Mouse (Mus musculus): ENCODE results near the gene Tas2r135.

Tas2r135 gene

DNA sequence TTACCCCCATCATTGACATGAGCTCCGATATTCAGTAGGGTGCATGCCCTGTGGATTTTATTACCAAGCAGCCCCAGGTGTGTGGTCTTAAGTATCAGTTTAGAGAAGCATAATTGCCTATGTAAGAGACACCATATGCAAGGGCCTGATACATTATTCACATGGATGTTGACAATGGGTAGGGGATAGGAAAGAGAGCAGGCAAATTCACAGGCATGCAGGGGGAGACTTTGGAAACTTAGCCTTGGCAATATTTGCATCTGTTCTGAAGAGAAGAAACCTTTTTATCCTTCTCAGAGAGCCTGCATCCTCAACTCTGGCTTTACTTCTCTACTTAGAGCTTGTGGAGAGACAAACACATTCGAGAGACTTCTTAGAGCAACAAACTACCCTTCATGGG is at the start of gene Tas2r135:
Gene Tas2r135 (plus strand): TSS at position 301 of the 400 bp plus-strand sequence.
- in situ Hi-C loops (cut with MboI, MseI): no loop called here

DNA sequence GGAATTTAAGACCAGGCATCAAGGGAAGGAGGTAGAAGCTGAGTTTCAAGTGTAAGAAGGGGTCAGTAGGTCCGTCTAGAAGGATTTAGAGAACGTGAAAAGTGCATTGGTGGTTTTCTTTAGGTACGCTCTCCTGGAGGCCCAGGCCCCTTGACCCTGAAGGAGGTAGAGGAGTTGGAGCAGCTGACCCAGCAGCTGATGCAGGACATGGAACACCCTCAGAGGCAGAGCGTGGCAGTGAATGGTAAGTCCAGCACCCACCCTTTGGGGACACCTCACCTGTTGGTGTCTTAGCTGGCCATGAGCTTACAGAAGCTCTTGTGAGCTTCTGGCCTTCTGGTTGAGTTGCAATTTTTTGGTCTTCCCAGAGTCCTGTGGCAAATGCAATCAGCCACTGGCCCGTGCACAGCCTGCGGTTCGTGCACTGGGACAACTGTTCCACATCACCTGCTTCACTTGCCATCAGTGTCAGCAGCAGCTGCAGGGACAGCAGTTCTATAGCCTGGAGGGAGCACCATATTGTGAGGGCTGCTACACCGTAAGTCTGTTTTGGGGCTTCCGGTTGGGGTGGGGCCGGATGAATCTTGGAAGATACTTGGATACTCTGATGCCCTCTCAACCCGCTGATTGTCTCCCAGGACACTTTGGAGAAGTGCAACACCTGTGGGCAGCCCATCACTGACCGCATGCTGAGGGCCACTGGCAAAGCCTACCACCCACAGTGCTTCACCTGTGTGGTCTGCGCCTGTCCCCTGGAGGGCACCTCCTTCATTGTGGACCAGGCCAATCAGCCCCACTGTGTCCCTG is 49.2 kb upstream of the Tas2r135 start:
- in situ Hi-C loops (cut with MboI, MseI): loop anchor here (5.0 kb wide), 1 partner anchor 89 kb away; no protein-coding TSS in a partner anchor

DNA sequence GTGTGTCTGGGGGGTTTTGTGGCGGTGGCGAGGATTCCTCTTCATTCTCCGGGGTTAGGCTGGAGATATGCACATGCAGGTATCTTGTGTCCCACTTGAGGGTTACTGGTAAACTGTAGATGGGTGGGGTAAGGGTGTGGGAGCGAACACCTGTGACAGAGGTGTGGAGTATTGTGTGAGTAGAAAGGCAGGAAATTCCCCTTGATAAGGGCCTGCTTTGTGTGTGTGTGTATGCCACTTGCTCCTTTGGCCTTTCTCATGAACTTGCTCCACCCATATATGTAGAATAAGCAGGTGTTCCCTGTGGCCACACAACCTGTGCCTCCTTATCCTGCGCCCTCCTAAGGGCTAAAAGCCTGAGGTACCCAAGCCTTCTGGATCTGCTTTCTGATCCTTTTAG is 48.3 kb upstream of the Tas2r135 start:
- in situ Hi-C loops (cut with MboI, MseI): loop anchor here (5.0 kb wide), 1 partner anchor 90 kb away; no protein-coding TSS in a partner anchor

DNA sequence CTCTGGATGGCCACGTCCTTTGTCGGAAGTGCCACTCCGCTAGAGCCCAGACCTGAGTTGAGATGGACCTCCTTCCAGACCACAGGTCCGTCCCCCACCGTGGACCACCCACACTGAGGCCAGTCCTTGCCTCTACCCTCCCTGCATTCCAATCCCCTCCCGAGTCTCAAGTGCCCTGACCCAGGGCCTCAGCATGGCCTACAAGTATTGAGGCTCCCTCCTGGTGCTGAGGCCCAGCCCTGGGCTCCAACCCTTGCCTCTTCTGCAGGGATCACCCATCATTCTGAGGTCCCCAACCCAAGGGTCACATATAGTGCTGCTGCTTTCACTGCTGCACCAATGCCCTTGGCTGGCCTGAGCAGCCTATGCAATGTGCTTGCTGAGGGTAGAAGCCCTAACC is 47.3 kb upstream of the Tas2r135 start:
- in situ Hi-C loops (cut with MboI, MseI): loop anchor here (5.0 kb wide), 1 partner anchor 91 kb away; no protein-coding TSS in a partner anchor

DNA sequence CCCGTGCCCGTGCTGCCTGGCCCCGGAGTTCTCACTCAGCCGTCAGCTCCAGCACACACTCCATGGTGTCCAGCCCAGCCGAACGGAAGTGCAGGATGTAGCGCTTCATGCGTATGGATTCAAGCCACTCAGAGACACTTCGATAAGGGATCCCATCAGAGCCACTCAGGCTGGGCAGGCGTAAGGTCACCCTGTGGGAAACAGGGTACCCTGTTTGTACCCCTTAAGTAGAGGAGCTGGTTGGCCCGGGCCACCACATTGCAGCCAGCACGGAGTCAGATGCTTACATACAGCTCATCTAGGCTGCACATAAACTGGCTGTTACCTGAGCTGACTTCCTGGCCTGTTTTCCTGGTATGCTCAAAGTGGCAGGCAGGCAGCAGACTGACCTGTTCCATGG is 46.3 kb upstream of the Tas2r135 start:
- in situ Hi-C loops (cut with MboI, MseI): loop anchor here (5.0 kb wide), 1 partner anchor 92 kb away; no protein-coding TSS in a partner anchor

DNA sequence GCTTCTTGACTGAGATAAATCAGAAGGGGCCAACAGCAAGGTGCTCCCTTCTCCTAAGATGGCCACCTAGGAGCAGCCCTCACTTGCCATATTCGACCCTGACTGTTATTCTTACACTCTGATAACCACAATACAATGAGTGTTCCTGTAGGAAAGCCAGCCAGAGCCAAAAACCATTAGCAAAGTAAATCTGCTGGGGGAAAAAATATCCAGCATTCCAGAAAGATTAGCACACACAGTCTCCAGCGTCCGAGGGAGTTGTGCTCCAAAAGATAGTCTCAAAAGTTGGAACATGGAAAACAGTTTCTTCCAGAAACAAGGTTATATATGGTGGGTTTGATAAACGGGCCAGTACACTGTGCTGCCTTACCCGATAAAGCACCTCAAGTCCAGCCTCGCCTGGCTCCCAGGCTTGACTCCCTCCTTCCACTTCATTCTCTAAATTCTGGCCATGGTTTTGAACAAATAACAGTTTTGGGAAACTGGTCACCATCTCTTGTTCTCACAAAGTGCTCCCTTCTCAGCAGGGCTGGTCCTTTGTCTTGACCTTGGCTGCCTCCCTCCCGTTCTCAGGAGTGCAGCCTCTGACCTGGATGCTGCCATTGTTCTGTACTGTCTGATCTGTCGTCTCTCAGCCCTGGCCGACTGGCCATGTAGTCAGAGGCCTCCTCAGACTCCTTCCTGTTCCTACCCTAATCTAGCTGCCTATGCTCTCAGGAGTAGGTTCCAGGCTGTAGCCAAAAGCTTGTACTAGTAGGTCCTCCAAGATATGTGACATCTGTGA is 45.7 kb upstream of the Tas2r135 start:
- in situ Hi-C loops (cut with MboI, MseI): loop anchor here (5.0 kb wide), 1 partner anchor 92 kb away; no protein-coding TSS in a partner anchor

DNA sequence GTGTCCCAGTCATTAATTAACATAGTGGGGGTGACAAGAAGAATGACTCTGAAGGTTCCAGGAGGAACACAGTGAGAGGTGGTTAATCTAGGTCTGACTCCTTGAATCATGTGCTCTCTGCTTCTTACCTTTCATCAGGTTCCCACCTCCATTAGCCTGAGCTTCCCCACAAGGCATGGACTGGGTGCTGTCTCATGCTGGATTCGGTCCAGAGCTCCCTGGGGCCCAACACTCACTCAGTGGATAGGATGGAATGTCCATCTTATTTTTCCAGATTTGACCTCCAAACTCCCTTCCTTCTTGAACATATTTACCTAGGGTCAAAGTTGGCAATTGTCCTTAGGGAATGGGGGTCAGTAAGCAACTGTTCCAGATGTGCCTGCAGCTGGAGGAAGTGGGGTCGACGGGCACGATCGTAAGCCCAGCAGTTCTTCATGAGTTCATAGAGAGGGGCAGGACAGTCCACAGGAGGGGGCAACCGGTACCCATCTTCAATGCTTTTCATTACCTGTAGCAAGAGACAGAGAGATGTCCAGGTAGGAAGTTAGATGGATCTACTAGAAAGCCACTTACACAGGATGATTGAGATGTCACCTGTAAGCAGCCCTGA is 44.9 kb upstream of the Tas2r135 start:
- in situ Hi-C loops (cut with MboI, MseI): no loop called here

DNA sequence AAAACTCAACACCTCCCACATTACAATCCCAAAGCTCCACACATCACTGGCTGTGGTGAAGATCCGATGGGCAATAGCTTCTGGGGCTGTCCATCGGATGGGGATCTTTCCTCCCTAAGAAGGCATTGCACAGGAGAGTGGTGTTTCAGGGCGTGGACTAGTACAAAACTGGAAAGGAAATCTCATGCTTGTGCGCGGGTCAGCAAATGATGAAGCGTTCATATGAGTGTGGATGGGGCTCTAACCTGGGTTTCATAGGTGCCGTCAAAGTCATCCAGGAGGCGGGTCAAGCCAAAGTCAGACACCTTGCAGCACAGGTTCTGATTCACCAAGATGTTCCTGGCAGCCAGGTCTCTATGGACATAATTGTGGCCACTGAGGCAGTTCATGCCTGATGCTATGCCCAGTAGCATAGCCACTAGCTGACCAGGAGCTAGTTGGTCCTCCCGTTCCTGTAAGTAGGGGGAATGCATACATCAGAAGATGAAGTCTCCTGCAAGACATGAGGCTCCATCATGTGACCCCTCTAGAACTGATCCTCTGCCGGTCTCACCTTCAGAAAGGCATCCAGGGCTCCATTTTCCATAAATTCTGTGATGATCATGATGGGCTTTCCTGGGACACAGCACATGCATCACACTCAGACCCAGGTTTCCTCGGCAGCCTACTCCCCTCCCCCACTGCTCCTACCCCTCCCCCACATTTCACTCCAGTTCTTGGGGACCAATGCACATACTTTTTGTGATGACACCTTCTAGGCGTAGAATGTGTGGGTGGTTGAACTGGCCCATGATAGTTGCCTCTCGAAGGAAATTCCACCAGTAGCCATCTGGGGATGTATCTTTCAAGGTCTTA is 44.0 kb upstream of the Tas2r135 start:
- in situ Hi-C loops (cut with MboI, MseI): no loop called here

DNA sequence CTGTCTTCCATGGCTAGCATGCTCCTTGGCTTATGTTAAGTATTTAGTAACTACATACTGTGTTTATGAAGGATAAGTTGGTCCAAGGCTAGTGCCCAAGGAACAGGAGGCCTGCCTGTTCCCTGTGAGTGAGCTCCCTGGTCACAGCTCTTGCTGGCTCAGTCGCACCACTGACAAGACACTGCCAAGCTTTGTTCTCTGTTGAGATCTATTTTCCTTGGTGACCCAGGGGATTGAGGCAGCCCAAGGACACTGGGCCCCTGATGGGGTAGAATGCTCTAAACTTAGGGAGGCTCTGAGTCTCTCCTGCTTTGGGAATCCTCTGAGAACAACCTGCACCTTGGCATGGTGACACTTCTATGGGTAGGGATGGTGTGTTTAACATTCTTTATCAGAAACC is 43.2 kb upstream of the Tas2r135 start:
- in situ Hi-C loops (cut with MboI, MseI): no loop called here

DNA sequence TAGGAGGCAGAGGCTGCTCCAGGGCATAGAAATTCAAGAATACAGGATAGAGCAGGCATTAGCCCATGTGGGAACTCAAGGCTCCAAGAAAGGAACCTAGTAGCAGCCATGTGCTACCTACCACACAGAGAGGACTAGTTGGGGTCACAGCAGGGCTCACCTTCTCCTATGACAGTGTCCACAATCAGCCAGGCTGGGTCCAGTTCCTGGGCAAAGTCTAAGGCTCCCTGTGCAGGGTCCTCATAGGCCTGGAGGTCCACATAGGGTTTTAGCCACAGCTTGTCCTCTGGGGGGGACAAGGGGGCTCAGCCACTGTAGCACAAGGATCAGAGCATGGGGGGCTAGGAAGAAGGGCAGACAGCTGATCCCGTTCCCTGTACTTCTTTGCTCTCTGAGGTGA is 42.7 kb upstream of the Tas2r135 start:
- in situ Hi-C loops (cut with MboI, MseI): no loop called here

DNA sequence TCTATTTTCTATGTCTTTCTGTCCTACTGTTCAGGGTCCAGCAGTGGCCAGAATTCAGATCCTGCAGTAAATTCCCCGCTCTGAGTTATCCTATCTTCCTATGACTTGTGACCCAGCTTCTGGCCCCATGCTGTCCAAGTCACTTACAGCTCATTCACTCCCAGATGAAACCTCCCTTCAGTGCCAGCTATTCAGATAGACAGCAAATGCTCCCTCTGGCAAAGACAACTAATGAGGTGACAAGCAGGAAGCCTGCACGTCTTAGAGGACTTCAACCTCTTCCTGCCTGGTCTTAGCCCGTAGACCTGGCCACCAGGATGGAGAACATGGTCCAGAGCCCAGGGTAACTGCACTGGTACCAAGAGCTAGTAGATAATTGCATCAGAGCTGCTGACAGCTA is 42.3 kb upstream of the Tas2r135 start:
- in situ Hi-C loops (cut with MboI, MseI): no loop called here

DNA sequence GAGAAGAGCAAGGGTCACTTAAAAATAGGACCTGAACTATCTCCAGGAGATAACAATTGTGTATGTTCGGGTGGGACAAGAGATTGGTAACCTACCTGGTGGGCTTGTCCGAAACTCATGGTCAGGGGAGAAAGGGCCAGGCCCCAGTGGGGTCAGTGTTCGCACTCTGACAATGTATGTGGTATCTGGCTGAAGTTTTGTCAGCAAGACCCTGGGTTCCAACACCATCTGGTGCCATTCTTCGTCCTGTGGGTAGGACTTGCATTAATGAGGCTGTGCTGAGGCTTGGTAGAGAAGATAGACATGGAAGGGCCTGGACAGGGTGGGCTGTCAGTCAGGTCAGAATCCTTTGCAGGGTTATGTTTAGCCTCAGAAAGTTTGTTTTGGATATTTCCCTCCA is 41.2 kb upstream of the Tas2r135 start:
- in situ Hi-C loops (cut with MboI, MseI): no loop called here

DNA sequence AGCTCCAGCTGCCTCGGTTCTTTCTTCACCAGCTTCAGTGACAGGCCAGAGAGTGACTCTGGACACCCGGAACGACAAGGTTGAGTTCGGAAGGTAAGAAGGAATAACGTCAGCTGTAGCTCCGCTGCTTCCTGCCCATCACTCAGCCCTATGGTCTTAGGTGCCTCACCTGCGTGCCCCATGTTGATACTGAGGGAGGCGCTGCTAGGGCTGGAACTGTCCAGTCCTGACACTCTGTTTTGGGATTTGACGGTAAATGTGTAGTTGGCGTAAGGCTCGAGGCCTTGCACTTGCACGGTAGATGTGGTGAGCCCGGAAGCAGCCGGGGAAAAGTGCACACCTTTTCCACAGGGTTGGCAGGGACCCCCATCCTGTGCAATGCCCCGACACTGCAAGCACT is 40.6 kb upstream of the Tas2r135 start:
- in situ Hi-C loops (cut with MboI, MseI): no loop called here

DNA sequence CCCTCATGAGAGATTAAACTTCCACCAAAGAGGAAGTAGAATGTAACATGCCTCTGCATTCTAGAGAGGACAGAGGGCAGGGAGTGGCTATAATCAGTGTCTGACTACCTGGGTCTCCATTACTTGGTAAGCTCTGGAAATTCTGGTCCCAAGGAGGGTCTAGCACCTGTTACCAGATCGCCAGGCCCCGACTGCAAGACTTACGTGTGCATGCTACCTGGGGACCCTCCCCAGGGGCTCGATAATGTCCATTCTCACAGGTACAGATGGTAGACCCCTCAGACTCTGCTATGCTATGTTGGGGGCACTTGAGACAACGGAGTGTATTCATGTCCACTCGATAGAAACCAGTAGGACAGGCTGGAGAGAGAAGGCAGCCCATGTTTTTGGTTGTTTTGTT is 40.0 kb upstream of the Tas2r135 start:
- in situ Hi-C loops (cut with MboI, MseI): no loop called here

DNA sequence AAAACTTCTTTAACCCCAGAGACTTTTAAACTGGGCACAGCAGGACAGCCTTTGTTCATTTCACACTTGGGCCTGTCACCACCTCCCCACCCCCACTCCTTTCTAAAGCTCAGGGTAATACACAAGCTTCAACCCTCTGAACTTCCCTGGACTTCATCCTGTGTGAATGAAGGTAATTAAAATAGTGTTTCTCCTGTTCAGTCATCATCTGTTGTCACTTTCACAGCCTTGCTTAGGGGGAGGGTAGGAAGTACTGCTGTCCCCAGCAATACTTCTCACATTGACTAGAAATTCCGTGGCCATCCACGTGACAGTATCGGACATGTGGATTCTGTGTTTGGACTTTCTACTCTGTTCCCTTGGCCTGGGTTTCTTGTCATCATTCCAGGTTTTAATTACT is 35.4 kb upstream of the Tas2r135 start:
- in situ Hi-C loops (cut with MboI, MseI): loop anchor here (10.0 kb wide), 1 partner anchor 215 kb away; no protein-coding TSS in a partner anchor

DNA sequence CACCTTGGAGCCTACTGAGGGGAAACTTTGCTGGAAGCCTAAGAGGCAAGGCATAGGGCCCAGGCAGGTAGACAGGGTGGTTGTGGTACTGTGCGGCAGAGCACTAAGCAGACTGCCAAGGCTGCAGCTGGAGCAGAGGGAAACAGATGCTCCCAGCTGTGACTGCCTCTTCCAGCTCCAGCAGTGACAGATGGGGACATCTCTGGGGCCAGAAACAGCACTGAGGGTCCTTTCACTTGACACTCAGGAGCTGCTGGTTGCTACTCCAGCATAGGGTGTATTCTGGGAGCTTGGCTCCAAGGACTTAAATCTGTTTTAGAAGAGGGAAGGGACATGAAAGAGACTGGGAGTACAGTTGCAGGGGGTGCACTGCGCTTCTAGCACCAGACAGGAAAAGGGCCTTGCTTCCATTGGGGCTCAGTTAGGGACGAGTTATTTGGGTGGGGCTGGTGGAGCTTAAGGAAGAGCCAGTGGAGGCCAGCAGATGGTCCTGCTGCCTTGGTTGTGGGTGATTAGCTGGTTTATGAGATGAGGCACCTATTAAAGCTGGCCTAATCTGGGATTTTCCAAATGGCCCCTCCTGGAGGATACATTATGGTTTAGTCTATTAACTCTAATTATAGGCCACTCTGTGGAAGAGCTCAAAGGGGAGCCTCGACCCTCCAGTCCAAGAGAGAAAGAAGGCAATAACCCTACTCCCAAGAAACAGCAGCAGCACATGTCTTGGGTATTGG is 34.4 kb upstream of the Tas2r135 start:
- in situ Hi-C loops (cut with MboI, MseI): loop anchor here (10.0 kb wide), 1 partner anchor 214 kb away; no protein-coding TSS in a partner anchor

DNA sequence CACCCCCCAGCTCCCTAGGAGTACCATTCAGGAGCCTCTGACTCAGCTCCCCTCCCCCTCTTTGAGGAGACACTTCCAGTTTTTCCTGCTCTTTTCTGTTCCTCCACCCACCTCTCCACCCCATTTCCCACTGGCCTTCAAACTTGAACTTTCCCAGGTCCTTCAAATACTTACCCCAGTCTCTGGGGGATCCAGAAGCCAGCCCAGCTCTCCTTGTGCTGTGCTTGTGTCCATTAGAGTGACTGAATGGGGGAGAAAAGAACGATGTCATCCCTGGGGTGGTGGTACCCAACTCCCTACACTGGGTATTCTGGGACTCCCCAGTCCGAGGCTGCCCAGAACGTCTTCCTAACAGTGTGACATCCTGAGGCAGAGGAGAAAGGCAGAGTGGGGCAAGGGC is 33.2 kb upstream of the Tas2r135 start:
- in situ Hi-C loops (cut with MboI, MseI): loop anchor here (10.0 kb wide), 1 partner anchor 213 kb away; no protein-coding TSS in a partner anchor

DNA sequence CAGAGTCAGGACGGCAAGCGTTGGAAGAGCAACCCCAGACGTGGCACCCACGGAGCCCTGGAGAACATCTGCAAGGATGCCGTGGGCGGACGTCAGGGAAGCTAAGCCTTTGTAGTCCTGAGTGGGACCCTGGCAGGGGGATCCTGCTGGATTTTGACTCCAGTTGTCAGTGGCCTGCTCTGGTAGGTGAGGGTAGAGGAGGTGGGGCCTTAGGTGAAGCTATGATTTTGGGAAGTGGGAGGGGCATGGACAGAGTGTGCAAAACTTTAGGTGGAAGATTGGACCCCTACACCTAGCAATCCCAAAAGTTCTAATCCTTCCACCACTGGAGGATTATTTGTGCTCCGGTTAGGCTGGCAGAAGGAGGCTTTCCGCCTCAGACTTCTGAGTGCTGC is 32.8 kb upstream of the Tas2r135 start:
- in situ Hi-C loops (cut with MboI, MseI): loop anchor here (10.0 kb wide), 1 partner anchor 212 kb away; no protein-coding TSS in a partner anchor

DNA sequence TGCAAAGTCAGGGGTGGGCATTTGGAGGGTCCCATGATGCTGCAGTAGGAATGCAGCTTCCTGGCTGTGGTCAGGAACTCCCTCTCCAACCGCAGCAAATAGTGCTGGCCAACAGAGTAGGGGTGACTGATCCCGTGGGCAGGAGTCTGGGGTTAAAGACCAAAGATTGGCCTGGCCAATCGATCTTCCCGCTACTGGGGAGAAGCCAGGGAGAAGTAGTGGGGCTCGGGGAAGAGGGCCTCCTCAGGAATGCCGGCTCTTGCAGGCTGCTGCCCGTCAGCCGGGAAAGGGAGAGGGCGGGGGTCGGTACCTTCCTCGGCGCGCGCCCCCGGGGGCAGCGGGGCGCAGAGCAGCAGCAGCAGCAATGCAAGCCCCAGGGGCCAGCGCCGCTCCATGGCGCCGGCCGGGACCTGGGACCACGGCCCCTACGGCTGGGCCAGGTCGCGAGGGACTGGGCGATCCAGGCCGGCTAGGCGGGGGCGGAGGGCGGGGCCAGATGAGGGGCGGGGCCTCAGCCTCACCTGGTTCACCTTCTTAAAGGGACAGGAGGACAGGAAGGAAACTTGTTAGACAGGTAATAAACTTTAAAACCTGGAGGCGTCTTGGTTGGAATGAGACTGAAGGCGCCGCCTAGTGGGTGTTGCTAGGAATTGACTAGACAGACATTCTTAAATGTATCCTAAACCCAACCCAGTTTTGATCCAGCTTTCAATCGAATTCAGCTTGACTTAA is 32.3 kb upstream of the Tas2r135 start, which contains the start of gene Epha1:
Gene Epha1 (minus strand): TSS at position 453 of the 732 bp plus-strand sequence.
- in situ Hi-C loops (cut with MboI, MseI): loop anchor here (10.0 kb wide), 1 partner anchor 212 kb away; no protein-coding TSS in a partner anchor
